Mouse (Mus musculus): Measurements from ENCODE around the gene Syt14. TPM values are rescaled to one million over a fixed set of nuclear protein-coding genes. Genes with fewer than 3 reads are reported as not detected.

The Syt14 gene
- polyA plus RNA-seq, 1 experiment from 2014 or later: 0.21 TPM

GRCm38 (mm10) chr1:192986481-192986880 lies 49.1 kb downstream of the Syt14 start:
- no peaks in the 10 kb centered on the region for H3K9me3 ChIP-seq (replicated peaks)

GRCm38 (mm10) chr1:192984333-192984732 lies 51.2 kb downstream of the Syt14 start:
- Histone ChIP-seq H3K9ac (no peak overlapping the region), H3K4me1 (replicated peaks) (no peaks in the 10 kb centered on the region), H3K9me3 (replicated peaks) (no peaks in the 10 kb centered on the region), H3K27me3 (no peaks in the 10 kb centered on the region), H3K4me3 (no peak overlapping the region), H3K4me2 (no peak overlapping the region), H3K36me3 (no peaks in the 10 kb centered on the region), H3K27ac (no peak overlapping the region)
- ATAC-seq (replicated peaks; ENCODE audit: insufficient number of reproducible peaks, insufficient read depth, low FRiP score, low read depth): no peak
- 78% methylated on average over 4 of the region's 4 CpGs for WGBS

More at GRCm38 (mm10) chr1:192986481-192986880, 49.1 kb downstream of the Syt14 start:
- Histone ChIP-seq H3K36me3 (no peaks in the 10 kb centered on the region), H3K4me1 (replicated peaks) (no peaks in the 10 kb centered on the region), H3K27ac (no peak overlapping the region), H3K9ac (no peak overlapping the region), H3K4me3 (no peak overlapping the region), H3K4me2 (no peak overlapping the region), H3K27me3 (no peaks in the 10 kb centered on the region)
- 42% methylated on average over 3 of the region's 3 CpGs for WGBS
- ATAC-seq (replicated peaks; ENCODE audit: insufficient number of reproducible peaks, insufficient read depth, low FRiP score, low read depth): no peak

GRCm38 (mm10) chr1:192981658-192982057 lies 53.9 kb downstream of the Syt14 start:
- 86% methylated on average over 3 of the region's 3 CpGs for WGBS
- ATAC-seq (replicated peaks; ENCODE audit: insufficient number of reproducible peaks, insufficient read depth, low FRiP score, low read depth): no peak

GRCm38 (mm10) chr1:192981120-192981519 lies 54.5 kb downstream of the Syt14 start:
- no peaks in the 10 kb centered on the region for H3K36me3 ChIP-seq
- H3K4me1 ChIP-seq (replicated peaks): no peaks in the 10 kb centered on the region
- H3K9ac ChIP-seq: no peak overlapping the region
- no peak overlapping the region for H3K4me2 ChIP-seq
- no peak overlapping the region for H3K4me3 ChIP-seq
- ATAC-seq (replicated peaks; ENCODE audit: insufficient number of reproducible peaks, insufficient read depth, low FRiP score, low read depth): no peak
- WGBS: 62% methylated on average over 1 of the region's 1 CpGs
- H3K27me3 ChIP-seq: no peaks in the 10 kb centered on the region
- no peak overlapping the region for H3K27ac ChIP-seq
- H3K9me3 ChIP-seq (replicated peaks): no peaks in the 10 kb centered on the region

More at GRCm38 (mm10) chr1:192981658-192982057, 53.9 kb downstream of the Syt14 start:
- no peak overlapping the region for H3K27ac ChIP-seq
- H3K4me3 ChIP-seq: no peak overlapping the region
- no peaks in the 10 kb centered on the region for H3K36me3 ChIP-seq
- H3K4me2 ChIP-seq: no peak overlapping the region
- H3K4me1 ChIP-seq (replicated peaks): no peaks in the 10 kb centered on the region
- H3K9ac ChIP-seq: no peak overlapping the region
- no peaks in the 10 kb centered on the region for H3K27me3 ChIP-seq
- no peaks in the 10 kb centered on the region for H3K9me3 ChIP-seq (replicated peaks)

- no peaks in the 10 kb centered on the region for H3K36me3 ChIP-seq
- no peaks in the 10 kb centered on the region for H3K27me3 ChIP-seq
- H3K4me1 ChIP-seq (replicated peaks): no peaks in the 10 kb centered on the region
- no peak overlapping the region for H3K4me2 ChIP-seq
- ATAC-seq (replicated peaks; ENCODE audit: insufficient number of reproducible peaks, insufficient read depth, low FRiP score, low read depth): no peak
- 91% methylated on average over 5 of the region's 5 CpGs for WGBS
- no peak overlapping the region for H3K27ac ChIP-seq
- H3K4me3 ChIP-seq: no peak overlapping the region
- no peak overlapping the region for H3K9ac ChIP-seq
- no peaks in the 10 kb centered on the region for H3K9me3 ChIP-seq (replicated peaks)
Measured at GRCm38 (mm10) chr1:192962323-192962722, 73.3 kb downstream of the Syt14 start.

GRCm38 (mm10) chr1:192947839-192948173 lies 87.8 kb downstream of the Syt14 start:
- no peaks in the 10 kb centered on the region for H3K4me1 ChIP-seq (replicated peaks)
- WGBS: 67% methylated on average over 2 of the region's 2 CpGs
- H3K4me2 ChIP-seq: no peak overlapping the region
- no peaks in the 10 kb centered on the region for H3K9me3 ChIP-seq (replicated peaks)
- no peak overlapping the region for H3K9ac ChIP-seq
- H3K4me3 ChIP-seq: no peak overlapping the region
- no peak overlapping the region for H3K27ac ChIP-seq
- H3K27me3 ChIP-seq: no peaks in the 10 kb centered on the region
- no peaks in the 10 kb centered on the region for H3K36me3 ChIP-seq
- no peak for ATAC-seq (replicated peaks; ENCODE audit: insufficient number of reproducible peaks, insufficient read depth, low FRiP score, low read depth)

- no peaks in the 10 kb centered on the region for H3K4me1 ChIP-seq (replicated peaks)
- no peaks in the 10 kb centered on the region for H3K9me3 ChIP-seq (replicated peaks)
- no peaks in the 10 kb centered on the region for H3K36me3 ChIP-seq
- H3K27me3 ChIP-seq: no peaks in the 10 kb centered on the region
- no peak overlapping the region for H3K9ac ChIP-seq
- H3K4me2 ChIP-seq: no peak overlapping the region
- no peak overlapping the region for H3K27ac ChIP-seq
- WGBS: 89% methylated on average over 1 of the region's 1 CpGs
- no peak for ATAC-seq (replicated peaks; ENCODE audit: insufficient number of reproducible peaks, insufficient read depth, low FRiP score, low read depth)
- no peak overlapping the region for H3K4me3 ChIP-seq
Measured at GRCm38 (mm10) chr1:192947170-192947838, 88.3 kb downstream of the Syt14 start.

- 75% methylated on average over 2 of the region's 2 CpGs for WGBS
Measured at GRCm38 (mm10) chr1:192939033-192939432, 96.5 kb downstream of the Syt14 start.

GRCm38 (mm10) chr1:192937956-192938355 lies 97.6 kb downstream of the Syt14 start:
- no peak overlapping the region for H3K27ac ChIP-seq
- H3K9ac ChIP-seq: no peak overlapping the region
- WGBS: 76% methylated on average over 2 of the region's 2 CpGs
- H3K4me1 ChIP-seq (replicated peaks): no peaks in the 10 kb centered on the region
- H3K4me3 ChIP-seq: no peak overlapping the region
- no peaks in the 10 kb centered on the region for H3K36me3 ChIP-seq
- H3K9me3 ChIP-seq (replicated peaks): no peaks in the 10 kb centered on the region
- H3K27me3 ChIP-seq: no peaks in the 10 kb centered on the region
- no peak overlapping the region for H3K4me2 ChIP-seq
- no peak for ATAC-seq (replicated peaks; ENCODE audit: insufficient number of reproducible peaks, insufficient read depth, low FRiP score, low read depth)

More at GRCm38 (mm10) chr1:192939033-192939432, 96.5 kb downstream of the Syt14 start:
- ATAC-seq (replicated peaks; ENCODE audit: insufficient number of reproducible peaks, insufficient read depth, low FRiP score, low read depth): no peak
- Histone ChIP-seq H3K36me3 (no peaks in the 10 kb centered on the region), H3K4me1 (replicated peaks) (no peaks in the 10 kb centered on the region), H3K4me3 (no peak overlapping the region), H3K9ac (no peak overlapping the region), H3K27me3 (no peaks in the 10 kb centered on the region), H3K27ac (no peak overlapping the region), H3K4me2 (no peak overlapping the region), H3K9me3 (replicated peaks) (no peaks in the 10 kb centered on the region)

- WGBS: 78% methylated on average over 3 of the region's 3 CpGs
- no peak overlapping the region for H3K9ac ChIP-seq
- no peak for ATAC-seq (replicated peaks; ENCODE audit: insufficient number of reproducible peaks, insufficient read depth, low FRiP score, low read depth)
- H3K4me3 ChIP-seq: no peak overlapping the region
- H3K27ac ChIP-seq: no peak overlapping the region
- H3K27me3 ChIP-seq: no peaks in the 10 kb centered on the region
- no peaks in the 10 kb centered on the region for H3K9me3 ChIP-seq (replicated peaks)
- H3K4me1 ChIP-seq (replicated peaks): no peaks in the 10 kb centered on the region
- no peak overlapping the region for H3K4me2 ChIP-seq
- H3K36me3 ChIP-seq: no peaks in the 10 kb centered on the region
Measured at GRCm38 (mm10) chr1:192931797-192932196, 103.8 kb downstream of the Syt14 start.

GRCm38 (mm10) chr1:192912101-192912728 lies 123.4 kb downstream of the Syt14 start:
- Histone ChIP-seq H3K9ac (no peak overlapping the region), H3K4me3 (no peak overlapping the region), H3K36me3 (no peaks in the 10 kb centered on the region), H3K4me1 (replicated peaks) (no peaks in the 10 kb centered on the region), H3K9me3 (replicated peaks) (no peaks in the 10 kb centered on the region), H3K27ac (no peak overlapping the region), H3K27me3 (no peaks in the 10 kb centered on the region), H3K4me2 (no peak overlapping the region)
- 60% methylated on average over 3 of the region's 3 CpGs for WGBS
- ATAC-seq (replicated peaks; ENCODE audit: insufficient number of reproducible peaks, insufficient read depth, low FRiP score, low read depth): no peak

GRCm38 (mm10) chr1:192901516-192901915 lies 134.1 kb downstream of the Syt14 start:
- Histone ChIP-seq H3K4me1 (replicated peaks) (no peaks in the 10 kb centered on the region), H3K9me3 (replicated peaks) (no peaks in the 10 kb centered on the region)
- 51% methylated on average over 2 of the region's 2 CpGs for WGBS

More at GRCm38 (mm10) chr1:192901516-192901915, 134.1 kb downstream of the Syt14 start:
- Histone ChIP-seq H3K9ac (no peak overlapping the region), H3K4me2 (no peak overlapping the region), H3K36me3 (no peaks in the 10 kb centered on the region), H3K27me3 (no peaks in the 10 kb centered on the region), H3K27ac (no peak overlapping the region), H3K4me3 (no peak overlapping the region)
- ATAC-seq (replicated peaks; ENCODE audit: insufficient number of reproducible peaks, insufficient read depth, low FRiP score, low read depth): no peak

Measured in heart, embryonic 15.5 days (tissue).